Mouse (Mus musculus) CD8-positive naive resting alpha-beta T cell, adult 57 days (primary cell): ENCODE data around the gene Rapgef2. TPM values are rescaled to one million over a fixed set of nuclear protein-coding genes. Genes with fewer than 3 reads are reported as not detected.

Source experiments
- total RNA-seq: library from RNA; stranded (reverse); gene quantifications from one replicate; pipeline ENCODE4 v1.2.4, GENCODE M21; 2023

Rapgef2 gene
- total RNA-seq = 39.5 TPM

GRCm38 (mm10) chr3:79286376-79287107 is at the start of gene Rapgef2:
Gene Rapgef2, minus strand, starts transcription at chr3:79286517.

Other genes starting within 250 kb of the Rapgef2 start
- not detected for gene Gm17359, start 50.1 kb upstream of the Rapgef2 start, total RNA-seq